Mouse (Mus musculus): ENCODE results near the gene Gm2007. TPM values are rescaled to one million over a fixed set of nuclear protein-coding genes. Genes with fewer than 3 reads are reported as not detected.

Gm2007 gene
- 3.1 TPM in 1 of 2 replicates, not detected in the other for polyA plus RNA-seq (2015; fragmentation: Nextera tagmentation; extraction: Ambion mirVana)

GRCm38 (mm10) chr2:175741237-175741636 is at the start of gene Gm2007:
Gm2007 (plus strand) TSS chr2:175741537.

GRCm38 (mm10) chr2:175703546-175703945 is 37.8 kb upstream of the Gm2007 start, which contains the start of gene Zfp969:
Zfp969 (minus strand) TSS chr2:175703646.

GRCm38 (mm10) chr2:175800993-175801392 is 59.7 kb downstream of the Gm2007 start, which contains the start of gene Gm14288:
Gm14288 (minus strand) TSS chr2:175801093.

Other genes with a start within 250 kb of the Gm2007 start
- gene Gm11007, start 97.6 kb upstream of the Gm2007 start, polyA plus RNA-seq (2015; fragmentation: Nextera tagmentation; extraction: Ambion mirVana) = 3.1 TPM in 1 of 2 replicates, not detected in the other
- gene Zfp969, start 37.9 kb upstream of the Gm2007 start, polyA plus RNA-seq (2015; fragmentation: Nextera tagmentation; extraction: Ambion mirVana) = 14.9 and 27.2 TPM in 2 replicates
- gene Gm14288, start 59.6 kb downstream of the Gm2007 start, polyA plus RNA-seq (2015; fragmentation: Nextera tagmentation; extraction: Ambion mirVana) = 1.8 and 2.3 TPM in 2 replicates
- gene Gm6710, start 127.7 kb downstream of the Gm2007 start, polyA plus RNA-seq (2015; fragmentation: Nextera tagmentation; extraction: Ambion mirVana) = 34.2 and 38.5 TPM in 2 replicates
- 0.49 and 0.65 TPM in 2 replicates for gene Zfp966, start 189.6 kb downstream of the Gm2007 start, polyA plus RNA-seq (2015; fragmentation: Nextera tagmentation; extraction: Ambion mirVana)
- 21.3 and 28.0 TPM in 2 replicates for gene Gm2026, start 223.8 kb downstream of the Gm2007 start, polyA plus RNA-seq (2015; fragmentation: Nextera tagmentation; extraction: Ambion mirVana)

Data from neural tube, postnatal 0 days (tissue).